Mouse (Mus musculus): ENCODE measurements around the gene Jmjd6. TPM values are rescaled to one million over a fixed set of nuclear protein-coding genes. Genes with fewer than 3 reads are reported as not detected.

The Jmjd6 gene
- polyA plus RNA-seq, 1 experiment: 18.3 TPM

GRCm38 (mm10) chr11:116871538-116871937 is 28.3 kb upstream of the Jmjd6 start:
- Histone ChIP-seq H3K4me3 (ENCODE audit: insufficient read depth, low read length) (no peak overlapping the region), H3K4me1 (ENCODE audit: control insufficient read depth, insufficient read depth, low read length) (peaks cover 61% of the 10 kb centered on the region), H3K27ac (ENCODE audit: insufficient read depth, low read depth, low read length) (no peak overlapping the region)
- TF ChIP-seq POLR2A (IDR thresholded peaks at IDR 0.05; ENCODE audit: borderline replicate concordance, low read depth, low read length) (no peak), CTCF (IDR thresholded peaks at IDR 0.05; ENCODE audit: low read depth, low read length) (no peak)

GRCm38 (mm10) chr11:116869641-116870040 is 26.4 kb upstream of the Jmjd6 start:
- peak overlapping the region; percentile 50 for H3K4me3 ChIP-seq (ENCODE audit: insufficient read depth, low read length)
- H3K27ac ChIP-seq (ENCODE audit: insufficient read depth, low read depth, low read length): peak overlapping the region; percentile 99
- TF ChIP-seq POLR2A (IDR thresholded peaks at IDR 0.05; ENCODE audit: borderline replicate concordance, low read depth, low read length): no peak
- TF ChIP-seq CTCF (IDR thresholded peaks at IDR 0.05; ENCODE audit: low read depth, low read length): no peak
- H3K4me1 ChIP-seq (ENCODE audit: control insufficient read depth, insufficient read depth, low read length): peaks cover 73% of the 10 kb centered on the region

- peak overlapping the region; percentile 50 for H3K4me3 ChIP-seq (ENCODE audit: insufficient read depth, low read length)
- peak overlapping the region; percentile 99 for H3K27ac ChIP-seq (ENCODE audit: insufficient read depth, low read depth, low read length)
- H3K4me1 ChIP-seq (ENCODE audit: control insufficient read depth, insufficient read depth, low read length): peaks cover 69% of the 10 kb centered on the region
- TF ChIP-seq POLR2A (IDR thresholded peaks at IDR 0.05; ENCODE audit: borderline replicate concordance, low read depth, low read length) (no peak), CTCF (IDR thresholded peaks at IDR 0.05; ENCODE audit: low read depth, low read length) (no peak)
Measured at GRCm38 (mm10) chr11:116869223-116869622, 26.0 kb upstream of the Jmjd6 start.

GRCm38 (mm10) chr11:116868129-116868528 is 24.9 kb upstream of the Jmjd6 start:
- H3K27ac ChIP-seq (ENCODE audit: insufficient read depth, low read depth, low read length): peak overlapping the region; percentile 99
- peak overlapping the region; percentile 50 for H3K4me3 ChIP-seq (ENCODE audit: insufficient read depth, low read length)
- H3K4me1 ChIP-seq (ENCODE audit: control insufficient read depth, insufficient read depth, low read length): peaks cover 58% of the 10 kb centered on the region
- TF ChIP-seq CTCF (IDR thresholded peaks at IDR 0.05; ENCODE audit: low read depth, low read length) (no peak), POLR2A (IDR thresholded peaks at IDR 0.05; ENCODE audit: borderline replicate concordance, low read depth, low read length) (no peak)

- Histone ChIP-seq H3K4me3 (ENCODE audit: insufficient read depth, low read length) (no peak overlapping the region), H3K27ac (ENCODE audit: insufficient read depth, low read depth, low read length) (peak overlapping the region; percentile 99), H3K4me1 (ENCODE audit: control insufficient read depth, insufficient read depth, low read length) (peaks cover 45% of the 10 kb centered on the region)
- TF ChIP-seq CTCF (IDR thresholded peaks at IDR 0.05; ENCODE audit: low read depth, low read length) (no peak), POLR2A (IDR thresholded peaks at IDR 0.05; ENCODE audit: borderline replicate concordance, low read depth, low read length) (no peak)
Measured at GRCm38 (mm10) chr11:116865945-116866585, 22.8 kb upstream of the Jmjd6 start.

GRCm38 (mm10) chr11:116864444-116864843 is 21.2 kb upstream of the Jmjd6 start:
- Histone ChIP-seq H3K4me1 (ENCODE audit: control insufficient read depth, insufficient read depth, low read length) (peaks cover 36% of the 10 kb centered on the region), H3K27ac (ENCODE audit: insufficient read depth, low read depth, low read length) (no peak overlapping the region), H3K4me3 (ENCODE audit: insufficient read depth, low read length) (no peak overlapping the region)
- TF ChIP-seq POLR2A (IDR thresholded peaks at IDR 0.05; ENCODE audit: borderline replicate concordance, low read depth, low read length) (no peak), CTCF (IDR thresholded peaks at IDR 0.05; ENCODE audit: low read depth, low read length) (no peak)

GRCm38 (mm10) chr11:116857183-116857850 is 14.1 kb upstream of the Jmjd6 start:
- Histone ChIP-seq H3K27ac (ENCODE audit: insufficient read depth, low read depth, low read length) (no peak overlapping the region), H3K4me3 (ENCODE audit: insufficient read depth, low read length) (no peak overlapping the region), H3K4me1 (ENCODE audit: control insufficient read depth, insufficient read depth, low read length) (peaks cover 12% of the 10 kb centered on the region)
- no peak for TF ChIP-seq POLR2A (IDR thresholded peaks at IDR 0.05; ENCODE audit: borderline replicate concordance, low read depth, low read length)
- no peak for TF ChIP-seq CTCF (IDR thresholded peaks at IDR 0.05; ENCODE audit: low read depth, low read length)

GRCm38 (mm10) chr11:116854279-116854678 is 11.0 kb upstream of the Jmjd6 start:
- H3K4me1 ChIP-seq (ENCODE audit: control insufficient read depth, insufficient read depth, low read length): peaks cover 12% of the 10 kb centered on the region
- TF ChIP-seq POLR2A (IDR thresholded peaks at IDR 0.05; ENCODE audit: borderline replicate concordance, low read depth, low read length) (no peak), CTCF (IDR thresholded peaks at IDR 0.05; ENCODE audit: low read depth, low read length) (no peak)
- H3K4me3 ChIP-seq (ENCODE audit: insufficient read depth, low read length): peak overlapping the region; percentile 92
- H3K27ac ChIP-seq (ENCODE audit: insufficient read depth, low read depth, low read length): peak overlapping the region; percentile 97

- Histone ChIP-seq H3K4me3 (ENCODE audit: insufficient read depth, low read length) (peak overlapping the region; percentile 92), H3K27ac (ENCODE audit: insufficient read depth, low read depth, low read length) (peak overlapping the region; percentile 97), H3K4me1 (ENCODE audit: control insufficient read depth, insufficient read depth, low read length) (peaks cover 12% of the 10 kb centered on the region)
- TF ChIP-seq CTCF (IDR thresholded peaks at IDR 0.05; ENCODE audit: low read depth, low read length) (no peak), POLR2A (IDR thresholded peaks at IDR 0.05; ENCODE audit: borderline replicate concordance, low read depth, low read length) (peak; percentile 47; the same call in 1 of the 2 replicates)
Measured at GRCm38 (mm10) chr11:116853512-116853928, 10.3 kb upstream of the Jmjd6 start.

GRCm38 (mm10) chr11:116852891-116853511 is 9.8 kb upstream of the Jmjd6 start, which contains the start of gene Srsf2:
Gene Srsf2 (minus strand): TSS chr11:116853094.
- TF ChIP-seq CTCF (IDR thresholded peaks at IDR 0.05; ENCODE audit: low read depth, low read length) (no peak), POLR2A (IDR thresholded peaks at IDR 0.05; ENCODE audit: borderline replicate concordance, low read depth, low read length) (peak; percentile 96)
- H3K4me1 ChIP-seq (ENCODE audit: control insufficient read depth, insufficient read depth, low read length): peaks cover 12% of the 10 kb centered on the region
- H3K27ac ChIP-seq (ENCODE audit: insufficient read depth, low read depth, low read length): peak within 1 kb of the TSS; percentile 97
- peak within 1 kb of the TSS; percentile 97 for H3K4me3 ChIP-seq (ENCODE audit: insufficient read depth, low read length)
